Mouse (Mus musculus) midbrain, embryonic 13.5 days (tissue): ENCODE results near the gene Tle4. TPM values are rescaled to one million over a fixed set of nuclear protein-coding genes. Genes with fewer than 3 reads are reported as not detected.
A peak's percentile ranks its signal among the peaks of the same experiment; 100 is the strongest.

Experiments
- ATAC-seq: fragments of 200-750 bp; cut with Nextera tagmentation; 2 replicates; pipeline ENCODE4 v1.8.0; 2017; ENCODE audit warnings: mild to moderate bottlenecking, moderate TSS enrichment, moderate library complexity
- H3K27ac ChIP-seq: fragments of 300-500 bp; sonication (generic); 2 replicates; pipeline ENCODE4 v1.5.1; 2015; ENCODE audit warnings: inconsistent platforms, mild to moderate bottlenecking, moderate library complexity
- H3K27me3 ChIP-seq: fragments of 300-500 bp; sonication (generic); 2 replicates; pipeline ENCODE4 v1.6.1; 2015; ENCODE audit warnings: mild to moderate bottlenecking, inconsistent platforms
- H3K36me3 ChIP-seq: fragments of 300-500 bp; sonication (generic); 2 replicates; pipeline ENCODE4 v1.6.1; 2015; ENCODE audit warnings: mild to moderate bottlenecking, inconsistent platforms
- H3K4me1 ChIP-seq: fragments of 300-500 bp; sonication (generic); replicated peaks from 2 replicates; pipeline ENCODE4 v1.6.1; 2015; ENCODE audit warnings: inconsistent platforms
- H3K4me2 ChIP-seq: fragments of 300-500 bp; sonication (generic); replicated peaks from 2 replicates; pipeline ENCODE4 v1.6.1; 2015; ENCODE audit warnings: moderate library complexity, mild to moderate bottlenecking, inconsistent platforms
- H3K4me3 ChIP-seq: fragments of 300-500 bp; sonication (generic); replicated peaks from 2 replicates; pipeline ENCODE4 v1.5.1; 2015; ENCODE audit warnings: mild to moderate bottlenecking, inconsistent platforms
- H3K9ac ChIP-seq: fragments of 300-500 bp; sonication (generic); replicated peaks from 2 replicates; pipeline ENCODE4 v1.6.1; 2015; ENCODE audit warnings: mild to moderate bottlenecking, inconsistent platforms
- H3K9me3 ChIP-seq: fragments of 300-500 bp; sonication (generic); 2 replicates; pipeline ENCODE4 v1.6.1; 2016; ENCODE audit warnings: mild to moderate bottlenecking, inconsistent platforms
- WGBS: fragments of 180-500 bp; shearing (Covaris S2); methylation state at CpG from one replicate; pipeline ENCODE4 v1.1.7; 2015; 5-methylcytosine and 5-hydroxymethylcytosine counted together
- polyA plus RNA-seq: library from polyadenylated mRNA; unstranded; fragments of >200 nt; fragmentation: Nextera tagmentation; extraction: Ambion mirVana; gene quantifications from 2 replicates; pipeline ENCODE4 v1.2.1, GENCODE M21; 2015

Gene Tle4
- polyA plus RNA-seq, 1 experiment from 2014 or later: 36.1 TPM

DNA sequence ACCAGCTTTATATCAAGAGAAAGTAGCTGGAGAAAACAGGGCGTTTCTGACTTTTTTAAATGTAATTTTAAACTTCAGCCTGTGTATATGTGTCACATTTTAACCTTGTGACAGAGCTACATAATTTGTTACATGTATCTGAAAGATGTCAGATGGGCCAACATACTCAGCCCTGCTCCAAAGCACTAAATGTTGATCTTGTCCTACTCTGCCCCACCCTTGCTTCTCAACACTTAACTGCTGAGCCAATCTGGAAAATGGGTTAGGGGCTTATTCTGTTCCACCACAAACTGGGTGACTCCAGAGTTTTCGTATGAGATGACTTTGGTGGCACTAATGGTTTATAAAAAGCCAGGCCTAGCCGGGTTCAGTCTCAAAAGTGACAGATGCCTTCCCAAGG is 2.5 kb upstream of the Tle4 start:
- Histone ChIP-seq H3K36me3 (no peaks in the 10 kb centered on the region), H3K9me3 (no peaks in the 10 kb centered on the region), H3K4me1 (peaks cover 21% of the 10 kb centered on the region), H3K27me3 (peaks cover 47% of the 10 kb centered on the region), H3K4me3 (no peak overlapping the region), H3K27ac (no peak overlapping the region), H3K4me2 (no peak overlapping the region), H3K9ac (no peak overlapping the region)
- no peak for ATAC-seq
- 86% methylated on average over 3 of the region's 3 CpGs for WGBS

DNA sequence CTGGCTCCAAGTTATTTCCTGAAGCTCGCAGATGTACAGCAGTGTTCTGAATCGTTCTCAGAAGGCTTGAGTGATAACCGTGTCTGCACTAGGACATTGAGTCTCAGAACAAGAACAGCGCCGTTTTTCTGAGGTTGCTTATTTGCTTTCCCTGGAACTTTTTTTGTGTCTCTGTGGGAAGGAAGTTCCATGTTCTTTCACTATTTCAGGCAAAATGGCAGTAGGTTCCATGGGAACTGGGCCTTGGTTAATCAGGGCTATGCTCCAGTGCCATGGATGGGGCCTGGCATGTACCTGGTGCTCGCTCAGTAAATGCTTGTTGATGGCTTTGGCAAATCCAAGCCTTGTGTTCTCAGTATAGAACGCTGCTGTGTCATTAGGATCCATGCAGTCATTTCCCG is 2.0 kb upstream of the Tle4 start:
- 0 out of 2 replicates have a peak overlapping the region, but pooled peaks have one; percentile 13 for H3K4me2 ChIP-seq
- WGBS: 36% methylated on average over 8 of the region's 8 CpGs
- no peak overlapping the region for H3K27ac ChIP-seq
- no peaks in the 10 kb centered on the region for H3K9me3 ChIP-seq
- ATAC-seq: no peak
- H3K4me3 ChIP-seq: no peak overlapping the region
- H3K36me3 ChIP-seq: no peaks in the 10 kb centered on the region
- no peak overlapping the region for H3K9ac ChIP-seq
- H3K27me3 ChIP-seq: peaks cover 42% of the 10 kb centered on the region
- H3K4me1 ChIP-seq: peaks cover 25% of the 10 kb centered on the region

- peak overlapping the region; percentile 67 for H3K9ac ChIP-seq
- H3K36me3 ChIP-seq: no peaks in the 10 kb centered on the region
- WGBS: under 1% methylated on average over 46 of the region's 46 CpGs
- peaks cover 31% of the 10 kb centered on the region for H3K27me3 ChIP-seq
- no peaks in the 10 kb centered on the region for H3K9me3 ChIP-seq
- peak overlapping the region; percentile 48 for H3K4me3 ChIP-seq
- peaks cover 32% of the 10 kb centered on the region for H3K4me1 ChIP-seq
- peak overlapping the region; percentile 96 for H3K27ac ChIP-seq
- H3K4me2 ChIP-seq: peak overlapping the region; percentile 62
- ATAC-seq: peak; percentile 71
Observed at GRCm38 (mm10) chr19:14598690-14599288, 938 bp upstream of the Tle4 start.

GRCm38 (mm10) chr19:14596941-14597916 is 622 bp downstream of the Tle4 start:
- no peak for ATAC-seq
- Histone ChIP-seq H3K4me2 (peak overlapping the region; percentile 67), H3K36me3 (no peaks in the 10 kb centered on the region), H3K4me3 (peak overlapping the region; percentile 90), H3K9me3 (no peaks in the 10 kb centered on the region), H3K27ac (peak overlapping the region; percentile 98), H3K27me3 (peaks cover 19% of the 10 kb centered on the region), H3K4me1 (peaks cover 44% of the 10 kb centered on the region), H3K9ac (peak overlapping the region; percentile 94)
- under 1% methylated on average over 83 of the region's 120 CpGs for WGBS

- 0% methylated on average over 12 of the region's 12 CpGs for WGBS
- Histone ChIP-seq H3K36me3 (no peaks in the 10 kb centered on the region), H3K4me1 (peaks cover 50% of the 10 kb centered on the region), H3K4me2 (peak overlapping the region; percentile 67), H3K27me3 (peaks cover 18% of the 10 kb centered on the region), H3K9me3 (no peaks in the 10 kb centered on the region), H3K9ac (peak overlapping the region; percentile 94), H3K4me3 (peak overlapping the region; percentile 90), H3K27ac (peak overlapping the region; percentile 98)
- ATAC-seq: no peak
Observed at GRCm38 (mm10) chr19:14596358-14596940, 1.4 kb downstream of the Tle4 start.

GRCm38 (mm10) chr19:14595390-14595997 is 2.4 kb downstream of the Tle4 start:
- H3K4me1 ChIP-seq: peaks cover 53% of the 10 kb centered on the region
- H3K27ac ChIP-seq: peak overlapping the region; percentile 67
- H3K9ac ChIP-seq: peak overlapping the region; percentile 94
- no peaks in the 10 kb centered on the region for H3K9me3 ChIP-seq
- 13% methylated on average over 11 of the region's 11 CpGs for WGBS
- no peaks in the 10 kb centered on the region for H3K36me3 ChIP-seq
- H3K27me3 ChIP-seq: peaks cover 9% of the 10 kb centered on the region
- no peak for ATAC-seq
- H3K4me2 ChIP-seq: peak overlapping the region; percentile 67
- peak overlapping the region; percentile 90 for H3K4me3 ChIP-seq

- Histone ChIP-seq H3K4me2 (peak overlapping the region; percentile 67), H3K27me3 (no peaks in the 10 kb centered on the region; the same call in 1 of the 2 replicates), H3K4me3 (peak overlapping the region; percentile 90), H3K9me3 (no peaks in the 10 kb centered on the region), H3K4me1 (peaks cover 57% of the 10 kb centered on the region), H3K36me3 (no peaks in the 10 kb centered on the region), H3K27ac (no peak overlapping the region), H3K9ac (peak overlapping the region; percentile 55)
- 58% methylated on average over 3 of the region's 3 CpGs for WGBS
- no peak for ATAC-seq
Observed at GRCm38 (mm10) chr19:14594537-14594936, 3.3 kb downstream of the Tle4 start.

GRCm38 (mm10) chr19:14591809-14592535 is 5.9 kb downstream of the Tle4 start:
- peak overlapping the region; percentile 26 for H3K4me3 ChIP-seq
- no peak for ATAC-seq
- no peak overlapping the region for H3K27ac ChIP-seq
- H3K9me3 ChIP-seq: no peaks in the 10 kb centered on the region
- peaks cover 8% of the 10 kb centered on the region; the same call in 1 of the 2 replicates for H3K27me3 ChIP-seq
- H3K4me2 ChIP-seq: peak overlapping the region; percentile 45
- H3K9ac ChIP-seq: no peak overlapping the region
- H3K36me3 ChIP-seq: no peaks in the 10 kb centered on the region
- WGBS: 54% methylated on average over 10 of the region's 10 CpGs
- peaks cover 71% of the 10 kb centered on the region for H3K4me1 ChIP-seq

GRCm38 (mm10) chr19:14590154-14590553 is 7.7 kb downstream of the Tle4 start:
- Histone ChIP-seq H3K27ac (no peak overlapping the region), H3K9me3 (no peaks in the 10 kb centered on the region), H3K27me3 (peaks cover 12% of the 10 kb centered on the region; the same call in 1 of the 2 replicates), H3K9ac (no peak overlapping the region), H3K4me2 (peak overlapping the region; percentile 37), H3K4me1 (peaks cover 72% of the 10 kb centered on the region), H3K36me3 (no peaks in the 10 kb centered on the region), H3K4me3 (0 out of 2 replicates have a peak overlapping the region, but pooled peaks have one; percentile 13)
- ATAC-seq: no peak
- 36% methylated on average over 7 of the region's 7 CpGs for WGBS

- no peak for ATAC-seq
- H3K36me3 ChIP-seq: no peaks in the 10 kb centered on the region
- H3K27ac ChIP-seq: no peak overlapping the region
- peak overlapping the region; percentile 5; the same call in 1 of the 2 replicates for H3K4me2 ChIP-seq
- no peaks in the 10 kb centered on the region for H3K9me3 ChIP-seq
- peaks cover 59% of the 10 kb centered on the region for H3K4me1 ChIP-seq
- 60% methylated on average over 3 of the region's 3 CpGs for WGBS
- H3K27me3 ChIP-seq: peaks cover 12% of the 10 kb centered on the region; the same call in 1 of the 2 replicates
- no peak overlapping the region for H3K9ac ChIP-seq
- H3K4me3 ChIP-seq: no peak overlapping the region
Observed at GRCm38 (mm10) chr19:14588221-14589123, 9.4 kb downstream of the Tle4 start.
